15 mouse cellular contexts compared by ENCODE assay signal in the genomic region with DNA sequence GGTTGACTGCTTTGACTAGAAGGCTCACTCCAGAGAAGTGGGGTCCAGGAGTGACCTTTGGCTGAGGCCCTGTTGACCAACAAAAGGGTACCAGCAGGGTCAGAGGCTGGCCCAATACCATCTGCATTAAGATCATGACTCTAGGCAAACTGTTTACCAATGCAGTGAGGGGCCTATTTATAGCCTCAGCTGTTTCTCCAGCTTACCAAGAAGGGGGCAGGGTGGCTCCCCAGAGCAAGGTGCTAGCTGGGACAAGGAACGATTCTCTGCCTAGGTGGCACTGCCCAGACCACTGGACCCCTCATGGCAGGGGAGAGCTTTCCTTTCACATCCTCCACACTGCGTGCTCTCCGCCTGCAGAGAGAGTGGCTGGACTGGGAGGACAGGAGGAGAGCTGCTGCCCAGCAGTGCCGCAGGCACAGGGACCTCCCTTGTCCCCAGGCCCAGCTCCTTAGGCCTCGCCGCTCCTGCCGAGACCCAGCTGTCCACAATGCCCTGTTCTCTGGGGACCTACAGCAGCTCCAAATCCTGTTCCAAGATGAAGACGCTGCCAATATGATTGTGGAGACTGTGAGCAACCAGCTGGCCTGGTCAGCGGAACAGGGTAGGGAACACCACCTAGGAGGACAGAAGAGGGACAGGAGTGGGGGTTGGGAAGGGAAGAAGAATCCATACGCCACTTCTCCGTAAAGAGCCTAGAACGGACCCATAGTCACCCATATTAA. TPM values are rescaled to one million over a fixed set of nuclear protein-coding genes. Genes with fewer than 3 reads are reported as not detected.
DNase-seq lines count a peak whose midpoint lies in the region; ATAC-seq lines count a peak whose summit lies in the region.
"Had no signal": no experiment of that assay in that cellular context is flagged by ENCODE, and none has a peak within 500 bp of the region (broad histone marks: within the 10 kb centered on the region; RNA-seq: fewer than 3 reads in every experiment).

A gene (plus strand): TSS at position 224 of the 725 bp plus-strand sequence.

- H3K27ac ChIP-seq in heart, embryonic 11.5 days (ENCODE audit: low read depth, low read length), result no peak within 1 kb of the TSS
- H3K27ac ChIP-seq in kidney, embryonic 16.5 days (ENCODE audit: low read length), result no peak within 1 kb of the TSS
- H3K27ac ChIP-seq: embryonic facial prominence, embryonic 12.5 days had no signal

- peaks cover 3% of the 10 kb centered on the region; the same call in 1 of the 2 replicates for H3K4me1 ChIP-seq in heart, embryonic 11.5 days (ENCODE audit: control insufficient read depth, insufficient read depth, low read length)
- H3K4me1 ChIP-seq in megakaryocyte, embryonic 14.5 days, result peaks cover 21% of the 10 kb centered on the region
- no peaks in the 10 kb centered on the region for H3K4me1 ChIP-seq in kidney, embryonic 16.5 days (ENCODE audit: insufficient read depth, low read length)

- no peak within 1 kb of the TSS for H3K4me3 ChIP-seq in heart, embryonic 11.5 days (ENCODE audit: low read depth, low read length)
- H3K4me3 ChIP-seq in megakaryocyte, embryonic 14.5 days (replicated peaks), result peak within 1 kb of the TSS; percentile 72
- H3K4me3 ChIP-seq in kidney, embryonic 16.5 days (ENCODE audit: low read length), result no peak within 1 kb of the TSS
- H3K4me3 ChIP-seq: embryonic facial prominence, embryonic 12.5 days had no signal

- H3K9me3 ChIP-seq in heart, embryonic 11.5 days (replicated peaks; ENCODE audit: control insufficient read depth, low read length), result no peaks in the 10 kb centered on the region
- no peaks in the 10 kb centered on the region for H3K9me3 ChIP-seq in megakaryocyte, embryonic 14.5 days
- H3K9me3 ChIP-seq in kidney, embryonic 16.5 days (ENCODE audit: low read length), result no peaks in the 10 kb centered on the region
- H3K9me3 ChIP-seq: embryonic facial prominence, embryonic 12.5 days had no signal

- H3K9ac ChIP-seq in heart, embryonic 11.5 days (ENCODE audit: low read depth, low read length), result no peak within 1 kb of the TSS
- no peak within 1 kb of the TSS for H3K9ac ChIP-seq in kidney, embryonic 16.5 days (replicated peaks; ENCODE audit: low read length)
- H3K9ac ChIP-seq: embryonic facial prominence, embryonic 12.5 days had no signal

- H3K27me3 ChIP-seq in heart, embryonic 11.5 days (ENCODE audit: control insufficient read depth, insufficient read depth, low read length), result no peaks in the 10 kb centered on the region
- H3K27me3 ChIP-seq in megakaryocyte, embryonic 14.5 days (replicated peaks), result peaks cover 15% of the 10 kb centered on the region
- H3K27me3 ChIP-seq in kidney, embryonic 16.5 days (ENCODE audit: insufficient read depth, low read length), result no peaks in the 10 kb centered on the region
- H3K27me3 ChIP-seq: embryonic facial prominence, embryonic 12.5 days had no signal

- no peak for ATAC-seq in heart, embryonic 11.5 days (replicated peaks; ENCODE audit: insufficient number of reproducible peaks, low FRiP score, low TSS enrichment)
- no peak for ATAC-seq in megakaryocyte, adult 5-6 weeks (ENCODE audit: poor library complexity, severe bottlenecking)
- no peak for ATAC-seq in kidney, embryonic 16.5 days (ENCODE audit: low FRiP score, low TSS enrichment)

- 86% methylated on average over 12 of the region's 12 CpGs for whole genome bisulfite sequencing in heart, embryonic 11.5 days (ENCODE audit: insufficient replicate concordance)
- WGBS in kidney, embryonic 16.5 days, result 87% methylated on average over 12 of the region's 12 CpGs

- intact Hi-C loops in heart, postnatal 25 days (cut with DNase I), result loop anchor here (5.0 kb wide), 1 partner anchor 111 kb away; a partner anchor contains a TSS
- intact Hi-C loops in gastrocnemius, postnatal 14 days (cut with DNase I; ENCODE audit: low total_unique reads), result loop anchor here (10.0 kb wide), 2 partner anchors 64 to 164 kb away; a partner anchor contains a TSS

- no peaks in the 10 kb centered on the region for H3K36me3 ChIP-seq in heart, embryonic 11.5 days (ENCODE audit: control insufficient read depth, insufficient read depth, low read length)
- H3K36me3 ChIP-seq in megakaryocyte, embryonic 14.5 days (replicated peaks; ENCODE audit: low read length), result peaks cover 17% of the 10 kb centered on the region
- no peaks in the 10 kb centered on the region; the same call in 1 of the 2 replicates for H3K36me3 ChIP-seq in kidney, embryonic 16.5 days (ENCODE audit: insufficient read depth, low read length)

- H3K4me2 ChIP-seq in heart, embryonic 11.5 days, result peak within 1 kb of the TSS; percentile 42; the same call in 1 of the 2 replicates
- no peak within 1 kb of the TSS for H3K4me2 ChIP-seq in kidney, embryonic 16.5 days (replicated peaks; ENCODE audit: low read depth, low read length)
- H3K4me2 ChIP-seq: embryonic facial prominence, embryonic 12.5 days had no signal

- no peak for DNase-seq in heart, postnatal 25 days (ENCODE audit: low spot score)
- no peak for DNase-seq in gastrocnemius, postnatal 14 days
- DNase-seq in skeletal muscle tissue, adult 2 months (ENCODE audit: low read depth, low spot score), result peak; percentile 77
- no peak for DNase-seq in cerebellum, postnatal 36 days
- DNase-seq: cerebellum, adult 11-12 months; kidney, adult 9 months; lung, postnatal 4 days; retina, postnatal 1 day had no signal

RNA-seq across cellular contexts. Expression of the gene that starts here (rescaled TPM):
- polyA plus RNA-seq in heart, embryonic 11.5 days (2014; fragmentation: Nextera tagmentation; extraction: Ambion mirVana), result 0.23 TPM in 1 of 2 replicates, not detected in the other
- under 1 TPM; 0.61 to 0.68 TPM for total RNA-seq in heart, postnatal 25 days (2021)
- not detected in 2 replicates for polyA plus RNA-seq in megakaryocyte, embryonic 14.5 days (2012; ENCODE audit: insufficient read depth, low replicate concordance)
- total RNA-seq in megakaryocyte, adult 5-6 weeks (2015), result 0.04 TPM in 1 of 2 replicates, not detected in the other
- not detected in 2 replicates for total RNA-seq in megakaryocyte, adult 5-6 weeks (2017)
- total RNA-seq in gastrocnemius, postnatal 14 days (2021), result 10 to 100 TPM; 58.9 to 61.2 TPM
- polyA plus RNA-seq in kidney, embryonic 16.5 days (2015; fragmentation: Nextera tagmentation; extraction: Ambion mirVana), result not detected in 2 replicates
- total RNA-seq: neutrophil, adult 5-6 weeks had no signal
- polyA plus RNA-seq: stomach, embryonic 14.5 days had no signal

Comparison
In these comparisons a context has a peak if more than half of its experiments do, and no peak if none do; other contexts are left out.
1. RNA of the gene that starts here (total RNA-seq): 58.9 to 61.2 TPM in gastrocnemius, postnatal 14 days; 0.61 to 0.68 TPM in heart, postnatal 25 days and 0.04 TPM in megakaryocyte, adult 5-6 weeks; every median in the first group is over 10 times any median in the second.